In the genomic region with DNA sequence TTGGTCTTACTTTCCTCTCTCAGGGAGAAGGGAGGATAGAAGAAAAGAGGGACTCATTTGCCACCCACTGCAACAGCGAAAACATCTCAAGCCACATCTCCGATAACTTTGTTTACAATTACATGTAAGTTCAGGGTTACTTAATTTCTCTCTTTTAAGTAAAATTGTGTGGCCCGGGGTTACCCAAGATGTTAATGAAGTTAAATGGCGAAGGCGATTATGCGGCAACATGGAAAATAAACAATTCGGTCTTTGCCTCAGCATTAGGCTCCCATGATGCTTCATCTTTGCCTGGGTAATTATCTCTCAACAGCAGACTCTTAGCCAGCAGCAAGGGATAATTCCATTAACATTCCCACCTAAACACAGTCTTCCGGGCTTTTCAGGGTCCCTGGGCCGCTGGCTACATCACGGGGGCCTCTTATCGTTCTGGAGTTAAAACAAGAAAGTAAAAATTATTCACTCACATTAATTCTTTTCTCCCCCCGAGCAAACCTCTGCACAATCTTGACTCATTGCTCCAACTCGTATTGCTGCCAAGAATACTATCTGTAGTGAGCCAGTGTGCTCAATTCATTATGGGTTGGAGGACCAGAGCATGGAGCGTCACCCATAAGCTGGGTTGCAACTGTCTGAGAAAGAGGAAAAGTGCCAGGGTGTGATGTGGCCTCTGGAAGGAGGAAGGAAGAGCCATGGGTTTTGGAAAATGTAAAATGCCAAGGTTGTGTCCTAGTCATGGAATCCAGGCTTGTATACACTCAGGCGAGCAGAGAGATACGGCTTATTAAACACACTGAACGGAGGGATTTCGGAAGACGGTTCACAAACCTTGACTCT, we compare ENCODE assay signal across 11 mouse cellular contexts.
DNase-seq lines count a peak whose midpoint lies in the region; ATAC-seq and TF ChIP-seq lines count a peak whose summit lies in the region.
"Had no signal": no experiment of that assay in that cellular context is flagged by ENCODE, and none has a peak within 500 bp of the region (broad histone marks: within the 10 kb centered on the region; RNA-seq: fewer than 3 reads in every experiment).

No protein-coding gene starts in this region.

- H3K4me3 ChIP-seq in gastrocnemius, adult 2 months: peak overlapping the region; percentile 50
- no peak overlapping the region for H3K4me3 ChIP-seq in lung, embryonic 15.5 days
- H3K4me3 ChIP-seq in heart, embryonic 15.5 days: no peak overlapping the region
- H3K4me3 ChIP-seq in midbrain, postnatal 0 days (ENCODE audit: low read depth, low read length): no peak overlapping the region
- H3K4me3 ChIP-seq: erythroblast, embryonic 14.5 days had no signal

- no peak overlapping the region for H3K4me2 ChIP-seq in lung, embryonic 15.5 days
- H3K4me2 ChIP-seq in heart, embryonic 15.5 days: no peak overlapping the region
- no peak overlapping the region for H3K4me2 ChIP-seq in midbrain, postnatal 0 days (ENCODE audit: low read depth, low read length, poor library complexity, severe bottlenecking)

- peak overlapping the region; percentile 82 for H3K27ac ChIP-seq in gastrocnemius, adult 2 months
- H3K27ac ChIP-seq in lung, embryonic 15.5 days: peak overlapping the region; percentile 69
- peak overlapping the region; percentile 65 for H3K27ac ChIP-seq in heart, embryonic 15.5 days
- no peak overlapping the region for H3K27ac ChIP-seq in midbrain, postnatal 0 days (ENCODE audit: low read depth, low read length)

- peak; percentile 36; the same call in 1 of the 2 replicates for ATAC-seq in lung, embryonic 15.5 days (ENCODE audit: borderline replicate concordance, extremely low read depth, low FRiP score, low TSS enrichment)
- ATAC-seq in heart, embryonic 15.5 days (replicated peaks; ENCODE audit: insufficient number of reproducible peaks, insufficient read depth, low FRiP score, low read depth): no peak
- 0 out of 2 replicates have a peak, but pooled peaks have one; percentile 44 for ATAC-seq in midbrain, postnatal 0 days (ENCODE audit: low FRiP score)

- no peak overlapping the region for H3K9ac ChIP-seq in lung, embryonic 15.5 days
- H3K9ac ChIP-seq in heart, embryonic 15.5 days: no peak overlapping the region
- H3K9ac ChIP-seq in midbrain, postnatal 0 days (replicated peaks; ENCODE audit: low read length, poor library complexity, severe bottlenecking): no peak overlapping the region

- H3K4me1 ChIP-seq in lung, embryonic 15.5 days: peaks cover 45% of the 10 kb centered on the region
- peaks cover 39% of the 10 kb centered on the region for H3K4me1 ChIP-seq in heart, embryonic 15.5 days (replicated peaks)
- no peaks in the 10 kb centered on the region; the same call in 1 of the 2 replicates for H3K4me1 ChIP-seq in midbrain, postnatal 0 days (ENCODE audit: insufficient read depth, low read length)

- no peak for TF ChIP-seq CTCF in gastrocnemius, adult 2 months (IDR thresholded peaks at IDR 0.05)
- no peak for TF ChIP-seq CTCF in midbrain, postnatal 0 days (IDR thresholded peaks at IDR 0.05)

- no peaks in the 10 kb centered on the region for H3K9me3 ChIP-seq in lung, embryonic 15.5 days
- no peaks in the 10 kb centered on the region for H3K9me3 ChIP-seq in heart, embryonic 15.5 days (replicated peaks)
- H3K9me3 ChIP-seq in midbrain, postnatal 0 days (ENCODE audit: low read length): no peaks in the 10 kb centered on the region

- no peaks in the 10 kb centered on the region for H3K36me3 ChIP-seq in lung, embryonic 15.5 days
- no peaks in the 10 kb centered on the region for H3K36me3 ChIP-seq in heart, embryonic 15.5 days
- H3K36me3 ChIP-seq in midbrain, postnatal 0 days (ENCODE audit: insufficient read depth, low read length): no peaks in the 10 kb centered on the region

- DNase-seq in gastrocnemius, adult 2 months: no peak
- no peak for DNase-seq in gastrocnemius, postnatal 25 days
- no peak for DNase-seq in lung, postnatal 14 days
- DNase-seq in midbrain, postnatal 0 days (ENCODE audit: low spot score): no peak
- DNase-seq in urinary bladder, postnatal 36 days (ENCODE audit: low spot score in 2 of 2): no peak
- no peak for DNase-seq in layer of hippocampus, adult 18-20 months (ENCODE audit: low spot score in 2 of 2)
- DNase-seq: cerebellum, adult 11-12 months; kidney, adult 9 months had no signal

- WGBS in lung, embryonic 15.5 days: 47% methylated on average over 19 of the region's 19 CpGs
- WGBS in heart, embryonic 15.5 days: 60% methylated on average over 19 of the region's 19 CpGs
- 66% methylated on average over 19 of the region's 19 CpGs for WGBS in midbrain, postnatal 0 days

- intact Hi-C loops in gastrocnemius, adult 2 months (cut with DNase I): loop anchor here (5.0 kb wide), 1 partner anchor 236 kb away; no protein-coding TSS in a partner anchor

- no peaks in the 10 kb centered on the region for H3K27me3 ChIP-seq in lung, embryonic 15.5 days
- no peaks in the 10 kb centered on the region for H3K27me3 ChIP-seq in heart, embryonic 15.5 days
- no peaks in the 10 kb centered on the region for H3K27me3 ChIP-seq in midbrain, postnatal 0 days (ENCODE audit: insufficient read depth, low read length)
